25 mouse cellular contexts compared by ENCODE assay signal in genomic region chr5:119588340-119589272, GRCm38 (mm10).
DNase-seq lines count a peak whose midpoint lies in the region; ATAC-seq and TF ChIP-seq lines count a peak whose summit lies in the region.
"Had no signal": no experiment of that assay in that cellular context is flagged by ENCODE, and none has a peak within 500 bp of the region (broad histone marks: within the 10 kb centered on the region; RNA-seq: fewer than 3 reads in every experiment).

No protein-coding gene starts in this region.

- H3K27ac ChIP-seq in heart, embryonic 10.5 days, result peak overlapping the region; percentile 78
- H3K27ac ChIP-seq in lung, embryonic 16.5 days (ENCODE audit: low read length), result peak overlapping the region; percentile 9; the same call in 1 of the 2 replicates
- no peak overlapping the region for H3K27ac ChIP-seq in lung, postnatal 0 days (ENCODE audit: low read length)
- H3K27ac ChIP-seq in intestine, postnatal 0 days (ENCODE audit: low read depth, low read length), result no peak overlapping the region
- H3K27ac ChIP-seq in forebrain, embryonic 14.5 days (ENCODE audit: low read depth, low read length), result no peak overlapping the region
- H3K27ac ChIP-seq: embryonic facial prominence, embryonic 15.5 days; gastrocnemius, adult 2 months; hindbrain, embryonic 14.5 days; kidney, postnatal 0 days; limb, embryonic 13.5 days; liver, embryonic 14.5 days; stomach, embryonic 15.5 days had no signal

- 0 out of 2 replicates have a peak overlapping the region, but pooled peaks have one; percentile 24 for H3K4me3 ChIP-seq in heart, embryonic 10.5 days
- no peak overlapping the region for H3K4me3 ChIP-seq in lung, embryonic 16.5 days (ENCODE audit: low read length)
- no peak overlapping the region for H3K4me3 ChIP-seq in lung, postnatal 0 days (ENCODE audit: low read depth, low read length)
- no peak overlapping the region for H3K4me3 ChIP-seq in intestine, postnatal 0 days (ENCODE audit: low read depth, low read length)
- no peak overlapping the region for H3K4me3 ChIP-seq in forebrain, embryonic 14.5 days (ENCODE audit: low read depth, low read length)
- H3K4me3 ChIP-seq: embryonic facial prominence, embryonic 15.5 days; gastrocnemius, adult 2 months; limb, embryonic 13.5 days; myocyte; stomach, embryonic 15.5 days had no signal

- no peaks in the 10 kb centered on the region for H3K9me3 ChIP-seq in heart, embryonic 10.5 days
- H3K9me3 ChIP-seq in lung, embryonic 16.5 days (ENCODE audit: control insufficient read depth, low read length), result no peaks in the 10 kb centered on the region
- H3K9me3 ChIP-seq in lung, postnatal 0 days (ENCODE audit: low read length), result no peaks in the 10 kb centered on the region
- H3K9me3 ChIP-seq in intestine, postnatal 0 days (ENCODE audit: control insufficient read depth), result no peaks in the 10 kb centered on the region
- no peaks in the 10 kb centered on the region for H3K9me3 ChIP-seq in forebrain, embryonic 14.5 days (replicated peaks; ENCODE audit: control insufficient read depth, low read length)
- H3K9me3 ChIP-seq: embryonic facial prominence, embryonic 15.5 days; stomach, embryonic 15.5 days had no signal

- under 1% methylated on average over 9 of the region's 9 CpGs for WGBS in heart, embryonic 10.5 days
- 12% methylated on average over 9 of the region's 9 CpGs for WGBS in lung, embryonic 16.5 days
- WGBS in lung, postnatal 0 days, result 22% methylated on average over 9 of the region's 9 CpGs
- WGBS in intestine, postnatal 0 days, result 22% methylated on average over 9 of the region's 9 CpGs
- 32% methylated on average over 9 of the region's 9 CpGs for WGBS in forebrain, embryonic 14.5 days

- H3K4me1 ChIP-seq in heart, embryonic 10.5 days, result peaks cover 26% of the 10 kb centered on the region
- peaks cover 18% of the 10 kb centered on the region for H3K4me1 ChIP-seq in lung, embryonic 16.5 days (replicated peaks; ENCODE audit: control insufficient read depth, insufficient read depth, low read length)
- 0 out of 2 replicates have a peak, but pooled peaks cover 4% of the 10 kb centered on the region for H3K4me1 ChIP-seq in lung, postnatal 0 days (ENCODE audit: insufficient read depth, low read depth, low read length)
- peaks cover 5% of the 10 kb centered on the region; the same call in 1 of the 2 replicates for H3K4me1 ChIP-seq in intestine, postnatal 0 days (replicated peaks; ENCODE audit: control insufficient read depth, insufficient read depth, low read length)
- H3K4me1 ChIP-seq in forebrain, embryonic 14.5 days (ENCODE audit: control insufficient read depth, insufficient read depth, low read length), result no peaks in the 10 kb centered on the region

- no peak for DNase-seq in heart, embryonic 10.5 days (ENCODE audit: low spot score)
- no peak for DNase-seq in heart, adult 8-10 months (ENCODE audit: low spot score)
- DNase-seq in lung, postnatal 0 days (ENCODE audit: low spot score), result no peak
- DNase-seq in R1 (ENCODE audit: low read depth, low spot score), result peak; percentile 68
- no peak for DNase-seq in forebrain, embryonic 14.5 days (ENCODE audit: low spot score)
- no peak for DNase-seq in MN1 (ENCODE audit: low spot score)
- DNase-seq: adrenal gland, adult 2 months; cerebellum, postnatal 14 days; gastrocnemius, adult 2 months; heart, adult 18-20 months; heart, postnatal 10 days; kidney, adult 11 months; midbrain, embryonic 14.5 days; right cerebral cortex, postnatal 14 days; thymus, adult 18-20 months; thymus, postnatal 4 days had no signal

- no peaks in the 10 kb centered on the region for H3K27me3 ChIP-seq in heart, embryonic 10.5 days (ENCODE audit: insufficient read depth, poor library complexity, severe bottlenecking)
- no peaks in the 10 kb centered on the region for H3K27me3 ChIP-seq in lung, embryonic 16.5 days (ENCODE audit: control insufficient read depth, insufficient read depth, low read depth, low read length)
- H3K27me3 ChIP-seq in lung, postnatal 0 days (replicated peaks; ENCODE audit: insufficient read depth, low read length), result no peaks in the 10 kb centered on the region
- H3K27me3 ChIP-seq in intestine, postnatal 0 days (replicated peaks; ENCODE audit: control insufficient read depth, insufficient read depth, low read length), result no peaks in the 10 kb centered on the region
- no peaks in the 10 kb centered on the region for H3K27me3 ChIP-seq in forebrain, embryonic 14.5 days (replicated peaks; ENCODE audit: control insufficient read depth, insufficient read depth, low read length)
- H3K27me3 ChIP-seq: embryonic facial prominence, embryonic 15.5 days; stomach, embryonic 15.5 days had no signal

- no peak for ATAC-seq in lung, embryonic 16.5 days (ENCODE audit: low read depth)
- ATAC-seq in lung, postnatal 0 days, result no peak
- ATAC-seq in intestine, postnatal 0 days, result no peak
- no peak for ATAC-seq in forebrain, embryonic 14.5 days

- H3K9ac ChIP-seq in lung, embryonic 16.5 days (ENCODE audit: low read length), result no peak overlapping the region
- H3K9ac ChIP-seq in lung, postnatal 0 days (replicated peaks; ENCODE audit: low read depth), result no peak overlapping the region
- H3K9ac ChIP-seq in intestine, postnatal 0 days (ENCODE audit: low read depth, low read length), result no peak overlapping the region
- no peak overlapping the region for H3K9ac ChIP-seq in forebrain, embryonic 14.5 days (ENCODE audit: low read length)
- H3K9ac ChIP-seq: embryonic facial prominence, embryonic 15.5 days; hindbrain, embryonic 14.5 days; limb, embryonic 13.5 days; liver, embryonic 14.5 days; stomach, embryonic 15.5 days had no signal

- no peak for TF ChIP-seq CTCF in lung, postnatal 0 days (IDR thresholded peaks at IDR 0.05)
- no peak for TF ChIP-seq CTCF in intestine, postnatal 0 days (IDR thresholded peaks at IDR 0.05; ENCODE audit: low read depth)

- no peak overlapping the region for H3K4me2 ChIP-seq in lung, embryonic 16.5 days (ENCODE audit: low read depth, low read length)
- no peak overlapping the region for H3K4me2 ChIP-seq in lung, postnatal 0 days (replicated peaks; ENCODE audit: low read depth, low read length)
- peak overlapping the region; percentile 13 for H3K4me2 ChIP-seq in intestine, postnatal 0 days (replicated peaks; ENCODE audit: low read depth)
- no peak overlapping the region for H3K4me2 ChIP-seq in forebrain, embryonic 14.5 days (ENCODE audit: low read length)
- H3K4me2 ChIP-seq: embryonic facial prominence, embryonic 15.5 days; hindbrain, embryonic 14.5 days; limb, embryonic 13.5 days; stomach, embryonic 15.5 days had no signal

- no peaks in the 10 kb centered on the region for H3K36me3 ChIP-seq in heart, embryonic 10.5 days
- no peaks in the 10 kb centered on the region for H3K36me3 ChIP-seq in lung, embryonic 16.5 days (ENCODE audit: control insufficient read depth, insufficient read depth, low read length)
- H3K36me3 ChIP-seq in lung, postnatal 0 days (ENCODE audit: insufficient read depth, low read length), result no peaks in the 10 kb centered on the region
- no peaks in the 10 kb centered on the region for H3K36me3 ChIP-seq in intestine, postnatal 0 days (ENCODE audit: control insufficient read depth, insufficient read depth)
- no peaks in the 10 kb centered on the region for H3K36me3 ChIP-seq in forebrain, embryonic 14.5 days (ENCODE audit: control insufficient read depth, insufficient read depth, low read length)
- H3K36me3 ChIP-seq: embryonic facial prominence, embryonic 15.5 days; limb, embryonic 13.5 days; stomach, embryonic 15.5 days had no signal

- no peak for TF ChIP-seq EP300 in lung, postnatal 0 days (IDR thresholded peaks at IDR 0.05)

Comparison
In these comparisons a context has a peak if more than half of its experiments do, and no peak if none do; other contexts are left out.
1. H3K27ac ChIP-seq: peak in heart, embryonic 10.5 days (single experiment) and lung, embryonic 16.5 days (single experiment); none in lung, postnatal 0 days (single experiment), intestine, postnatal 0 days (single experiment) and forebrain, embryonic 14.5 days (single experiment).